Mouse (Mus musculus) lung, postnatal 0 days (tissue): Measurements from ENCODE around the gene Stag3. TPM values are rescaled to one million over a fixed set of nuclear protein-coding genes. Genes with fewer than 3 reads are reported as not detected.
A peak's percentile ranks its signal among the peaks of the same experiment; 100 is the strongest.

Experiments
- ATAC-seq: fragments of 200-750 bp; cut with Nextera tagmentation; 2 replicates; pipeline ENCODE4 v1.8.0; 2017; ENCODE audit warnings: moderate library complexity
- DNase-seq: peaks from one replicate; pipeline ENCODE4 v3.0.0-alpha.2; 2016; ENCODE audit warnings: low spot score
- H3K27ac ChIP-seq: fragments of 300-500 bp; sonication (generic); 2 replicates; pipeline ENCODE4 v1.5.1; 2014; ENCODE audit warnings: antibody characterized with exemption, mild to moderate bottlenecking, low read length, mixed read lengths
- H3K27me3 ChIP-seq: fragments of 300-500 bp; sonication (generic); replicated peaks from 2 replicates; pipeline ENCODE4 v1.6.1; 2014; ENCODE audit warnings: low read length, mixed read lengths; ENCODE audit not compliant: insufficient read depth
- H3K36me3 ChIP-seq: fragments of 300-500 bp; sonication (generic); 2 replicates; pipeline ENCODE4 v1.6.1; 2014; ENCODE audit warnings: low read length, mixed read lengths; ENCODE audit not compliant: insufficient read depth
- H3K4me1 ChIP-seq: fragments of 300-500 bp; sonication (generic); 2 replicates; pipeline ENCODE4 v1.6.1; 2014; ENCODE audit warnings: antibody characterized with exemption, low read depth, low read length, mixed read lengths; ENCODE audit not compliant: insufficient read depth
- H3K4me2 ChIP-seq: fragments of 300-500 bp; sonication (generic); replicated peaks from 2 replicates; pipeline ENCODE4 v1.6.1; 2014; ENCODE audit warnings: low read depth, mild to moderate bottlenecking, low read length, moderate library complexity, mixed read lengths
- H3K4me3 ChIP-seq: fragments of 300-500 bp; sonication (generic); 2 replicates; pipeline ENCODE4 v1.5.1; 2014; ENCODE audit warnings: low read depth, low read length
- H3K9ac ChIP-seq: fragments of 300-500 bp; sonication (generic); replicated peaks from 2 replicates; pipeline ENCODE4 v1.6.1; 2014; ENCODE audit warnings: low read depth, mild to moderate bottlenecking
- H3K9me3 ChIP-seq: fragments of 300-500 bp; sonication (generic); 2 replicates; pipeline ENCODE4 v1.6.1; 2016; ENCODE audit warnings: low read length, mixed read lengths
- CTCF ChIP-seq: IDR thresholded peaks from 2 replicates; pipeline ENCODE4 v1.5.1; 2016; ENCODE audit warnings: antibody characterized with exemption, mild to moderate bottlenecking
- EP300 ChIP-seq: IDR thresholded peaks from 2 replicates; pipeline ENCODE4 v1.6.1; 2016; ENCODE audit warnings: antibody characterized with exemption, mild to moderate bottlenecking, control low read depth
- WGBS: fragments of 180-500 bp; shearing (Covaris S2); extraction: QIAGEN DNeasy Blood & Tissue Kit; methylation state at CpG from one replicate; pipeline ENCODE4 v1.1.7; 2014; 5-methylcytosine and 5-hydroxymethylcytosine counted together
- polyA plus RNA-seq: library from polyadenylated mRNA; unstranded; fragments of >200 nt; fragmentation: Nextera tagmentation; extraction: Ambion mirVana; gene quantifications from 2 replicates; pipeline ENCODE4 v1.2.1, GENCODE M21; 2015

Stag3 gene
- polyA plus RNA-seq, 1 experiment from 2014 or later = 0.20 TPM

- Histone ChIP-seq H3K4me1 (peaks cover 12% of the 10 kb centered on the region; the same call in 1 of the 2 replicates), H3K4me2 (no peak overlapping the region), H3K36me3 (0 out of 2 replicates have a peak, but pooled peaks cover 6% of the 10 kb centered on the region), H3K9me3 (no peaks in the 10 kb centered on the region), H3K27ac (no peak overlapping the region), H3K27me3 (no peaks in the 10 kb centered on the region), H3K9ac (no peak overlapping the region), H3K4me3 (no peak overlapping the region)
- DNase-seq (no peak), ATAC-seq (no peak)
- TF ChIP-seq CTCF (no peak), EP300 (no peak)
- WGBS = 77% methylated on average over 7 of the region's 7 CpGs
These were observed 21.0 kb upstream of the Stag3 start for GRCm38 (mm10) chr5:138258993-138259392.

- ATAC-seq (no peak), DNase-seq (no peak)
- Histone ChIP-seq H3K9me3 (no peaks in the 10 kb centered on the region), H3K4me2 (no peak overlapping the region), H3K27ac (no peak overlapping the region), H3K4me1 (peaks cover 18% of the 10 kb centered on the region), H3K27me3 (no peaks in the 10 kb centered on the region), H3K4me3 (no peak overlapping the region), H3K36me3 (0 out of 2 replicates have a peak, but pooled peaks cover 6% of the 10 kb centered on the region), H3K9ac (no peak overlapping the region)
- 80% methylated on average over 9 of the region's 10 CpGs for WGBS
- no peak for TF ChIP-seq CTCF
- TF ChIP-seq EP300 = no peak
These were observed 20.0 kb upstream of the Stag3 start for GRCm38 (mm10) chr5:138260051-138260450.

GRCm38 (mm10) chr5:138260834-138261233 lies 19.2 kb upstream of the Stag3 start:
- H3K9ac ChIP-seq = no peak overlapping the region
- ATAC-seq (no peak), DNase-seq (no peak)
- H3K27ac ChIP-seq = no peak overlapping the region
- no peak overlapping the region for H3K4me3 ChIP-seq
- TF ChIP-seq EP300 = no peak
- TF ChIP-seq CTCF = no peak
- H3K4me2 ChIP-seq = no peak overlapping the region
- WGBS = 77% methylated on average over 11 of the region's 11 CpGs
- H3K4me1 ChIP-seq = peaks cover 18% of the 10 kb centered on the region
- H3K36me3 ChIP-seq = 0 out of 2 replicates have a peak, but pooled peaks cover 6% of the 10 kb centered on the region
- no peaks in the 10 kb centered on the region for H3K27me3 ChIP-seq
- H3K9me3 ChIP-seq = no peaks in the 10 kb centered on the region

GRCm38 (mm10) chr5:138262001-138262400 lies 18.0 kb upstream of the Stag3 start:
- DNase-seq = peak; percentile 15
- TF ChIP-seq EP300 = no peak
- H3K4me3 ChIP-seq = no peak overlapping the region

GRCm38 (mm10) chr5:138262582-138263240 lies 17.3 kb upstream of the Stag3 start:
- no peaks in the 10 kb centered on the region for H3K27me3 ChIP-seq
- ATAC-seq (no peak), DNase-seq (no peak)
- H3K9me3 ChIP-seq = no peaks in the 10 kb centered on the region
- H3K9ac ChIP-seq = peak overlapping the region; percentile 82
- TF ChIP-seq EP300 (no peak), CTCF (peak; percentile 7; the same call in 1 of the 2 replicates)
- 0 out of 2 replicates have a peak, but pooled peaks cover 6% of the 10 kb centered on the region for H3K36me3 ChIP-seq
- WGBS = 54% methylated on average over 18 of the region's 18 CpGs
- H3K4me3 ChIP-seq = peak overlapping the region; percentile 87; the same call in 1 of the 2 replicates
- H3K4me1 ChIP-seq = peaks cover 11% of the 10 kb centered on the region
- no peak overlapping the region for H3K27ac ChIP-seq
- peak overlapping the region; percentile 99 for H3K4me2 ChIP-seq

More at GRCm38 (mm10) chr5:138262001-138262400, 18.0 kb upstream of the Stag3 start:
- 77% methylated on average over 4 of the region's 4 CpGs for WGBS
- Histone ChIP-seq H3K4me2 (no peak overlapping the region), H3K36me3 (0 out of 2 replicates have a peak, but pooled peaks cover 6% of the 10 kb centered on the region), H3K27ac (no peak overlapping the region), H3K4me1 (peaks cover 11% of the 10 kb centered on the region), H3K9ac (no peak overlapping the region), H3K27me3 (no peaks in the 10 kb centered on the region), H3K9me3 (no peaks in the 10 kb centered on the region)
- ATAC-seq = no peak

GRCm38 (mm10) chr5:138263260-138264206 lies 16.5 kb upstream of the Stag3 start, which contains the start of gene BC037034:
Gene BC037034, minus strand, starts transcription at chr5:138264033.
- H3K9me3 ChIP-seq = no peaks in the 10 kb centered on the region
- peak within 1 kb of the TSS; percentile 82 for H3K9ac ChIP-seq
- 0 out of 2 replicates have a peak, but pooled peaks cover 6% of the 10 kb centered on the region for H3K36me3 ChIP-seq

More at GRCm38 (mm10) chr5:138263260-138264206, 16.5 kb upstream of the Stag3 start, which contains the start of gene BC037034:
- Histone ChIP-seq H3K4me3 (peak within 1 kb of the TSS; percentile 87), H3K27ac (peak within 1 kb of the TSS; percentile 75), H3K27me3 (no peaks in the 10 kb centered on the region), H3K4me1 (peaks cover 11% of the 10 kb centered on the region), H3K4me2 (peak within 1 kb of the TSS; percentile 99)
- peak; percentile 97 for DNase-seq
- TF ChIP-seq EP300 (no peak), CTCF (no peak)
- peak; percentile 94 for ATAC-seq
- under 1% methylated on average over 60 of the region's 71 CpGs for WGBS
